Mouse (Mus musculus): ENCODE measurements around the gene Odaph.

Gene Odaph

DNA sequence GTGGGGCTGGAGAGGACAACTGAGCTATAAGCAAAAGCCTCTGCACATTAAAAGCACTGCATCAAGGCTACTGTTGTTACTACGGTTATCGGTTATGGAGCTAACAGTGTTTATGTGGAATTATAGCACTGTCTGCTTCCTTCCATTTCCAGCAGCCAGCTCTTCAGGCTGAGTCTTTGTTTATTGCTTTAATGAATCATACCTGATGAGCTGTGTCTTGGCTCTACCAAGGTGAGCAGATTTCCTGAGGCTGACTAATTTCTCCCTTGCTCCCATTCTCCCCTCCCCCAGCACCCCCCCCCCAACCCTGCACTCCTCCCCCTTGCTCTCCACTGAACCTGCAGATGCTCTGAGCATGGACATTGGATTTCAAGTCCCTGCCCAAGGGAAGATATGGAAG, 524 bp downstream of the Odaph start:
- in situ Hi-C loops (cut with MboI; ENCODE audit: low sequenced_read_pairs): no loop called here

DNA sequence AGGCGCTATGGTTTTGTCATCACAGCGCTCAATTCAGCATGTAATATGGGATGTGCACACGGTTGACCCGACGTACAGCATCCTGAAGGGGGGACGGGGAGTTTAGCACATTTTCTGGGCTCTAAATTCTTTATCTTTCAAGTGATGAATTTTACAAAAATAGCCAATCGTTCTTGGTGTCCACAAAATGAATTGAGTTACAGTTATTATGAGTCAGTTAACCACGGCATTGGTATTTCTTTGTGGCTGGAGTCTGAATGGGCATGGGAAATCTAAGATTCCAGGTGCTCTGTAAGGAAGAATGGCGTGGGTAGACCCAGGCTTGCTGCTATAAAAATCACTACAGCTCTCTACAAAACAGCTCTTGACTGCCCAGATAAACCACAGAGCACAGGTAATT, 2.0 kb downstream of the Odaph start:
- in situ Hi-C loops (cut with MboI; ENCODE audit: low sequenced_read_pairs): no loop called here

DNA sequence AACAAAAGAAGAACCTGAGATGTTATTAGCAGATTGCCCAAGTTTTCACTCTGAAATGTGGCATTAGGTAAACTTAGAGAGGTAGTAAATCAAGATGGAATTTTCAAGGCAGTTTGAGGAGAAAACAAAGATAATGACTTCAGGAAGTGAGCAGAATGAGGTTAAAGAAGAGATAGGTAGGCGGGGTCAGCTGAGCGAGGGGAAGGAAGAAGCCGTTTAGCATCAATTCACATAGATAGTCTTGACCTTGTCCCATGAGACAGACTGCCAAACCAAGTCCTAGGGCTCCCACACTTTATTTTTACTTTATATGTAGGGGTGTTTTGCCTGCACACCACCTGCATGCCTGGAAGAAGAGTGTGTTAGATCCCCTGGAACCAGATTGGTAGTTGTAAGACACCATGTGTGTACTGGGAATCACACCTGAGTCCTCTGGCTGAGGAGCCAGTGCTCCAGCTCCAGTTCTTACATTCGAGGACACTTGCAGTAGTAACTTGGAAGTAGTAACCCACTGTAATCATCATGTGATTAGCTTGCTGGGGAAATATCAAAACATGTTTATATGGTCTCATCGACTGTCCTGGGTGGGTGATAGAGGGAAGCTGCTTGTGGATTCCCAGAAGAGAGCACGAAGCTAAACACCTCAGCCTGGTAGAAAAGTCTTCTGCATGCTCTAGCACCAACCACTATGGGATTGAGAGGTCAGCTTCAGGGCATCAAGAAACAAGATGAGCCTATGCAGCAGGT, 4.1 kb downstream of the Odaph start:
- in situ Hi-C loops (cut with MboI; ENCODE audit: low sequenced_read_pairs): no loop called here

DNA sequence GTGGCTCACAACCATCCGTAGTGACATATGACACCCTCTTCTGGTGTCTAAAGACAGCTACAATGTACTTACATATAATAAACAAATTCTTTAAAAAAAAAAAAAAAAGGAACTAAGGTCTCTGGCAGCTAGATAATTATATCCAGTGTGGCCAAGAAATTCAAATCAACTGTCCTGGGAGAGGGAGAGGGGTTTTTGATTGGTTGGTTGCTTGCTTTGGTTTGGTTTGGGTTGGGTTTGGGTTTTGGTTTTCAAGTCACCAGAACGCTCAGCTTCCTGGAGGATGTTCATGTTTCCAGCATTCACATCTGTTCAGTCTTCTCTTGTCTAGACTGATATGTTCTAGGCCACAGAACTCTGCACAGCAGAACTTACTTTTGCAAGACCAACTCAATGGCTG, 5.8 kb downstream of the Odaph start:
- in situ Hi-C loops (cut with MboI; ENCODE audit: low sequenced_read_pairs): no loop called here

DNA sequence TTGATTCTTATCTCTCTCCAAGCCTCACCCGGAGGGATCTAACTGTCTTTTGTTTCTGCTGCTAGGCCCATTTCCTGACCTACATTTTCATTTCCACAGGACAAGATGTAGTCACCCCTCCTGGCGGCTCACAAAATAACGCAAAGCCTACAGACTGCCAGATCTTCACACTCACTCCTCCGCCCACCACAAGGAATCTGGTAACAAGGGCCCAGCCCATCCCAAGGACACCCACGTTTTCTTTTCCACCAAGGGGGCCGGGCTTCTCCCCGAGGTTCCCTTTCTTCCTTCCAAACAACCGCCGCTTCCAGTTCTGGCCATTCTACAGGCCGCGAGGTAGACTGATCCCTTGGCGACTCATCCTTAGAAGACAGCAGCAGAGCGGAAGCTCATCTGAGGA, 7.3 kb downstream of the Odaph start:
- in situ Hi-C loops (cut with MboI; ENCODE audit: low sequenced_read_pairs): no loop called here

DNA sequence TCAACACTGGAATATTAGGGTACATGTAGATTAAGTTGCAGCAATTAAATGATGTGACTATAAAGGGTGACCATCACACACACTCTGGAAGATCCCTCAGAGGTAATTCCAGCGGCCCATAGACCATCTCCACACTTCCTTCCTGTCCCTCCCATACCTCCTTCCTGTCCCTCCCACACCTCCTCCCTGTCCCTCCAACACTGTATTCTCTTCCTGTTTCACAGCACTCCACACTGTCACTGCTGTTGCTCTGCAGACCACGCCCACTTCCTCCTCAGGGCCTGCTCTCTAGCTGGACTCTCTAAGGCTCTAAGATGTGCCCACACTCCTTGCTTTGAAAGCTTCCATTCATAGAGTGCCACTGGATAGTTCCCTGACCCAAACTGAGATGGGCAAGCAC, 13.5 kb downstream of the Odaph start:
- in situ Hi-C loops (cut with MboI; ENCODE audit: low sequenced_read_pairs): loop anchor here (10.0 kb wide), 1 partner anchor 536 kb away; no protein-coding TSS in a partner anchor

DNA sequence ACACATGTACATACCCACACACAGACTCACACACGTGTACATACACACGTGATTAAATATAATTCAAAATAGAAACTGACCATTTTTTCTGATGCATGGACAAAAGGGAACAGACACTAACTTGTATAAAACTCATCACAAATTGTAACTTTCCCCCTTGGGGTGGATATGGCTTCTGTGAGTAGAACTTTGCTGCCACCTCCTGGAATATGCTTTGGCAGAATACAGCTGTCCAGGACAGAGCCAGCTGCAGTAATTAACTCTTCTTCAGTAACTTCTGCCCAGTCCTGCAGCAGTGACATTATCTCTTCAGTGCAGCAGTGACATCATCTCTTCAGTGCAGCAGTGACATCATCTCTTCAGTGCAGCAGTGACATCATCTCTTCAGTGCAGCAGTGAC, 15.7 kb downstream of the Odaph start:
- in situ Hi-C loops (cut with MboI; ENCODE audit: low sequenced_read_pairs): loop anchor here (10.0 kb wide), 1 partner anchor 538 kb away; no protein-coding TSS in a partner anchor

DNA sequence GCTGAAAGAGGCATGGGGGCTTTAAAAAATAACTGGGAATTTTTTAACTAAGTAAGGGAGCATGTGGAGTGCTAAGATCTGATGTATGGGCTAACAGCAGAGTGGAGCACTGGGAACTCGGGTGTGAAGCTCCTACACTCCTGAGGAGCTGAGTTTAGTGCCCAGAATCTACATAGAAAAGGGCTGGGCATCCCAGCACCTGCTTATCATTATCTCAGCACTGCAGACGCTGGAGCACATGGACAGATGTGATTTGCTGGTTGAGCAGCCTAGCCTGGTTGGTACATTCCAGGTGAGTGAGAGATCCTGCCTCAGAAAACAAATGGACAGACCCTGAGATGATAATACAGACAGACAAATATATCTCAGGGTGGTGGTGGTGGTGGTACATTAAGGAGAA, 22.6 kb downstream of the Odaph start:
- in situ Hi-C loops (cut with MboI; ENCODE audit: low sequenced_read_pairs): loop anchor here (10.0 kb wide), 1 partner anchor 545 kb away; no protein-coding TSS in a partner anchor

DNA sequence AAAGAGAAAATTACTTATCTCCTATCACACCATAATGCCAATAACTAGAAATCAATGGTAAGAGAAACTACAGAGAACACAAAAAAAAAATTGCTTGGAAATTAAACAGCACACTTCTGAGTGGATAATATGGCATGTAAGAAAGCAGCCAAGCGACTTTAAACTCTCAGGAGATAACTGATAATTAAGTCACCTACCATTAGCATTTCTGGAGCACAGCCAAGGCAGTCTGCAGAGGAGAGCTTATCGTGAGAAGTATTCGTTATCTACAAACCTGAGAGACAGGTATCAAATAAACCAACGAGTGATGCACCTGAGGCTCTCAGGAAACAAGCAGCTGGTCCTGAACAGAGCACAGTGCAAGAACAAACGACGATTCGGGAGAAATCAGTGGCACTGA, 24.5 kb downstream of the Odaph start:
- in situ Hi-C loops (cut with MboI; ENCODE audit: low sequenced_read_pairs): no loop called here

DNA sequence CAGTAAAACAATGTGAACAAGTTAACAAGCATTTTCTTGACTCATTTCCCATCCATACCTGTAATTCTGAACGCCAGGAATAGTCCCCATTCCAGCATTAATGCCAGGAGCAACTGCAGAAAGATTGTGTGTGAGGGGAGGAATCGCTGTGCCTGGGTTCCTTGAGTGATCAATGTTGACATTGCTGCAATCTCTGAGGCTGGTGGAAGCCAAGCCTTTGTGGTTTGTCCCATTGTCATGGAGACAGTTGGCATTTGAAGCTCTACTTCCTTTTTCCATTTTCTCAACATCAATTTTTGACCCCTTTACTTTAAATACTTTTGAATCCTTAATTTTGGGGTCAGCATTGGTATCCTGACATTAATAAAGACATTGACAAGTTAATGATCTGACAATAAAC, 32.7 kb downstream of the Odaph start:
- in situ Hi-C loops (cut with MboI; ENCODE audit: low sequenced_read_pairs): no loop called here

DNA sequence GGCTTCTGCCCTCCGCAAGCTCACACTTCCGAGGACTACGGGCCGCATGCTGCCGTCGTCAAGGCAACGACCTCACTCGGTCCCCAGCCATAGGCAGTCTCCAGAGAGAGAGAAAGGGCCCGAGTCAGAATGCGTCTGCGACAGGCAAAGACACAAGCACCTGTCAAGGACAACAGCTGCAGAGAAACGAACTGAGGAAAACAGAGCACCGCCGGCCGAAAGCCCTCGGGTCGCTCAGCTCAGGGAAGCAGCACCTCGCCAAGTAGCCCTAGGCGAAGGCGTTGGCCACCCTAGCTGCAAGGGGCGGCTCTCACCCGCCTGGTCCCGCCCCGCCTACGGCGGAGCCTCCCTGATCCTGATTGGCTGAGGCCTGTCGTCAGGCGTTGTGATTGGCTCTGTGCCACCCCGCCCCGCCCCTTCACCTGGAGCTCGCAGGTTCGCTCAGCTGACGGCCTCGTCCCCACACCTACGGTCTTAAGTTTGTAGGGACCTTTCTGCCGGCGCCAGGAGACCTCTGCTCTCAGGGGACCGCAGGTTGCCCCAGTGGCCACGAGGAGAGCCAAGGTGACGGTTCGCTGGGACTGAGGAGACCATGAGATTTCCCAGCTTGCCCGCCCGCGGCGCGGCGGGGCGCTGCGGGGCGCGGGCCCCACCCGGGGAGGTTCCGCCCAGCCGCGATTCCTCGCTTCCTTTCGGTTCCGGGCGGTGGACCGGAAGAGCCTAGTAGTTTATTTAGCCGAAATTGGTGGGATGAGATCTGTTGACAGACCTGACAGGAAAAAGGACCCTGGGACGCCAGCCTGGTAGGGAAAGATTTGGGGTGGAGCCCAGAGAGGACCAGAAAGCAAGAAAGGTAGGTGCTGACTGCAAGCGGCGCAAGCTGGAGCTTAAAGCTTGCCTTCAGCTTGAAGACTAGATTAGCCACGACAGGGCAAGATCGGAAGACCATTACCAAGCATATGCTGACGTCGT, 55.4 kb downstream of the Odaph start:
- in situ Hi-C loops (cut with MboI; ENCODE audit: low sequenced_read_pairs): no loop called here

DNA sequence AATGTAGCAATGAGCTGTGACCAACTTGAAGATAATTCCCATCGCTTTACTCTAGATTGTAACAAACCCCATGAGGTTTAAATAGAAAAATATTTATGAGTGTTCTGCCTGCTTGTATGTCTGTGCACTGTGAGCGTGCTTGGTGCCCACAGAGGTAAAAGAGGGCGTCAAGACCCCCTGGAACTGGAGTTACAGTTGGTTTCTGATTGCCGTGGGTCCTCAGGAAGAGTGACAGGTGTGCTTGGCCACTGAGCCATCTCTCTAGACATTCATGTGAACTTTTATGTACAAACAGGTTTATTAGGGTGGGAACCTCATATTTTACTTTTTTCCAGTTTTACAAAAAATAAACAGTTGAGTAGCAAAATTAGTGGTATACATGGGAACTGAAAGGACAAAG, 56.5 kb downstream of the Odaph start, which contains the start of gene Cdkl2:
TSS of gene Cdkl2 (minus strand) at position 101 of the 400 bp plus-strand sequence.
- in situ Hi-C loops (cut with MboI; ENCODE audit: low sequenced_read_pairs): no loop called here

Measured in CH12F3 (cell line).